Mouse (Mus musculus) hindbrain, embryonic 11.5 days (tissue): ENCODE measurements around the gene Slc35a2. TPM values are rescaled to one million over a fixed set of nuclear protein-coding genes. Genes with fewer than 3 reads are reported as not detected.
A peak's percentile ranks its signal among the peaks of the same experiment; 100 is the strongest.

Source experiments
- ATAC-seq: fragments of 200-750 bp; cut with Nextera tagmentation; 2 replicates; pipeline ENCODE4 v1.8.0; 2017; ENCODE audit warnings: mild to moderate bottlenecking, moderate TSS enrichment, moderate library complexity; ENCODE audit not compliant: low FRiP score
- DNase-seq: peaks from one replicate; pipeline ENCODE4 v3.0.0-alpha.2; 2015; ENCODE audit warnings: low spot score
- H3K27ac ChIP-seq: fragments of 300-500 bp; sonication (generic); 2 replicates; pipeline ENCODE4 v1.5.1; 2014; ENCODE audit warnings: mild to moderate bottlenecking, low read depth, low read length
- H3K27me3 ChIP-seq: fragments of 300-500 bp; sonication (generic); 2 replicates; pipeline ENCODE4 v1.6.1; 2014; ENCODE audit warnings: mild to moderate bottlenecking, low read length, moderate library complexity, mixed read lengths; ENCODE audit not compliant: control insufficient read depth, insufficient read depth
- H3K36me3 ChIP-seq: fragments of 300-500 bp; sonication (generic); 2 replicates; pipeline ENCODE4 v1.6.1; 2014; ENCODE audit warnings: mild to moderate bottlenecking, low read length, moderate library complexity, mixed read lengths; ENCODE audit not compliant: control insufficient read depth, insufficient read depth
- H3K4me1 ChIP-seq: fragments of 300-500 bp; sonication (generic); replicated peaks from 2 replicates; pipeline ENCODE4 v1.6.1; 2014; ENCODE audit warnings: low read length, mixed read lengths; ENCODE audit not compliant: control insufficient read depth, insufficient read depth
- H3K4me2 ChIP-seq: fragments of 300-500 bp; sonication (generic); replicated peaks from 2 replicates; pipeline ENCODE4 v1.6.1; 2014; ENCODE audit warnings: mild to moderate bottlenecking, low read depth, low read length
- H3K4me3 ChIP-seq: fragments of 300-500 bp; sonication (generic); 2 replicates; pipeline ENCODE4 v1.5.1; 2014; ENCODE audit warnings: low read depth, low read length
- H3K9ac ChIP-seq: fragments of 300-500 bp; sonication (generic); 2 replicates; pipeline ENCODE4 v1.6.1; 2014; ENCODE audit warnings: low read depth, low read length
- H3K9me3 ChIP-seq: fragments of 300-500 bp; sonication (generic); 2 replicates; pipeline ENCODE4 v1.6.1; 2016; ENCODE audit warnings: low read length; ENCODE audit not compliant: control insufficient read depth
- WGBS: fragments of 180-500 bp; shearing (Covaris S2); extraction: QIAGEN DNeasy Blood & Tissue Kit; methylation state at CpG from one replicate; pipeline ENCODE4 v1.1.7; 2014; 5-methylcytosine and 5-hydroxymethylcytosine counted together
- polyA plus RNA-seq: library from polyadenylated mRNA; unstranded; fragments of >200 nt; fragmentation: Nextera tagmentation; extraction: Ambion mirVana; gene quantifications from 2 replicates; pipeline ENCODE4 v1.2.1, GENCODE M21; 2014

Slc35a2 gene
- polyA plus RNA-seq, 1 experiment from 2014 or later: 11.5 TPM

DNA sequence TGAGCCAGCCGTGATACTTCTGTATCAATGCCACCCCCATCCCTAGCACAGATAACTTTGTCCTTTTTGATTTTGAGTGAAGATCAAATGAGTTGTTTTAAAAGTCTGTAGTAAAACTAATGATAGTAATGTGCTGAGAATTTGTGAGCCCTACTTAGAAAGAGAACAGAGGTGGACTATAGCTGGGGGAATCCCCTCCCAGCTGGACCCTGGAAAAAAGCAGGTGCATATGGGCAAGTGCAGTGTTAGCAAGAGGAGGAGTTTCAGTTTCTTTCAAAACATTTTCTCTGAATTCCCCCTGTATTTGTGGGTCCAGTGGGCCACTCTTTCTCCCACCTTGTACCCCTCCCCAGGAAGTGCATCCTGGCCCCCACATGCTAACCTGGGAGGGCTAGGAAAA, 20.6 kb upstream of the Slc35a2 start:
- DNase-seq (no peak), ATAC-seq (no peak)
- H3K27me3 ChIP-seq: no peaks in the 10 kb centered on the region
- 88% methylated on average over 1 of the region's 1 CpGs for WGBS
- H3K4me3 ChIP-seq: no peak overlapping the region
- H3K9me3 ChIP-seq: no peaks in the 10 kb centered on the region
- no peaks in the 10 kb centered on the region for H3K36me3 ChIP-seq
- H3K4me2 ChIP-seq: no peak overlapping the region
- H3K4me1 ChIP-seq: no peaks in the 10 kb centered on the region
- H3K9ac ChIP-seq: no peak overlapping the region
- H3K27ac ChIP-seq: no peak overlapping the region

DNA sequence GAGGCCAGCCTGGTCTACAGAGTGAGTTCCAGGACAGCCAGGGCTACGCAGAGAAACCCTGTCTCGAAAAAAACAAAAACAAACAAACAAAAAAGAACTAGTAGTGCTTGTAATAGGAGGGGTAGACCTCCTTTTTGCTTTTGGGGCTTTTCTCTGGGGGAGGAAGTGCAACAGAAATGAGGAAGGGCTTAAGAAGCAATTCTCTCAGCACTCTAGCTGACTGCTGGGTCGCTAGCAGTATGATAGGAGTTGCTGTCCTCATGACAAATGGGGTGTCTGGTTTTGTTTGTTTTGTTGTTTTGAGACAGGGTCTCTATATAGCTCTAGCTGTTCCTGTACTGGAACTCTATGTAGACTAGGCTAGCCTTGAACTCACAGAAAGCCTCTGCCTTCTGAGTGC, 19.3 kb upstream of the Slc35a2 start:
- Histone ChIP-seq H3K4me3 (no peak overlapping the region), H3K36me3 (no peaks in the 10 kb centered on the region), H3K27ac (no peak overlapping the region), H3K4me1 (no peaks in the 10 kb centered on the region), H3K27me3 (no peaks in the 10 kb centered on the region), H3K4me2 (no peak overlapping the region), H3K9me3 (no peaks in the 10 kb centered on the region), H3K9ac (no peak overlapping the region)
- DNase-seq (no peak), ATAC-seq (no peak)
- WGBS: 79% methylated on average over 3 of the region's 3 CpGs

DNA sequence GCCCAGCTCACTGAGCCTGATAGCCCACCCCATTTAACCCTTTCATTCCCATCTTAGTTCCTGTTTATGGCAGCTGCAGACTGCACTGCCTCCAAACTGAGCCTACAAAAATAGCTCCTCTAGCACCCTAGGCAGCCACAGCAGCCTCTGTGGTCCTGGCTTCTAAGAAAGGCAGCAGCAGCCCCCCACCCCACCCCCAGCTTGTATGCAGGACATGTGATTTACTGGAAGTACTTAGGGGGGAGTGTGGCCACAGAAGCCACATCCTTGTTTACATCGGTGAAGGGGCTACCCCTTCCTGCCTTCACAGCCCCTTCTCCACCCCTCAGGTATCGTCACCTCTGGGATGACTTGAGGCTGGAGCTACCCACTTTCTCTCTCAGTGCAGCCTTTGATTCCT, 18.5 kb upstream of the Slc35a2 start:
- H3K9ac ChIP-seq: no peak overlapping the region
- H3K9me3 ChIP-seq: no peaks in the 10 kb centered on the region
- DNase-seq: no peak
- no peak overlapping the region for H3K4me3 ChIP-seq
- ATAC-seq: no peak
- WGBS: 70% methylated on average over 2 of the region's 2 CpGs
- H3K27me3 ChIP-seq: no peaks in the 10 kb centered on the region
- H3K36me3 ChIP-seq: no peaks in the 10 kb centered on the region
- H3K4me1 ChIP-seq: no peaks in the 10 kb centered on the region
- no peak overlapping the region for H3K27ac ChIP-seq
- H3K4me2 ChIP-seq: no peak overlapping the region

DNA sequence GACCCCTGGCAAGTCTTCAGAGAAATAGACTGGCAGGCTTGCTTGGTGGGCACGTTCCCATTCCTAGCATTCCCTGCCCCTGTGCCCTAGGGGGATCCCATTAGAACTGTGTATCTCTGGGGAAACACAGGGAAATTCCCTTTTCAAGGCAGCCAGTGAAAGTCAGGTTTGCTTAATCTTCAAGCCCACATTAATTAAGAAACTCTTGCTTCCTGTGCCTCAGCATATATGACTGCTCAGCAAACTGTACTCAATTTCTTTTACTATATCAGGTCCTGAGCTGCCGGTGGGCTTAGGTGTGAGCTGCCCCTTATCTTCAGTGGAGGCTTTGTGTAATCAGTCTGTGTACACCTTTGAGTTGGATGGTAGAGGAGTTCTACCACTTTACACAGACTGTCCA, 18.0 kb upstream of the Slc35a2 start:
- no peak for DNase-seq
- Histone ChIP-seq H3K9me3 (no peaks in the 10 kb centered on the region), H3K4me2 (no peak overlapping the region), H3K27me3 (no peaks in the 10 kb centered on the region), H3K27ac (no peak overlapping the region), H3K36me3 (no peaks in the 10 kb centered on the region), H3K9ac (no peak overlapping the region), H3K4me1 (no peaks in the 10 kb centered on the region), H3K4me3 (no peak overlapping the region)
- WGBS: 81% methylated on average over 2 of the region's 2 CpGs
- ATAC-seq: no peak

DNA sequence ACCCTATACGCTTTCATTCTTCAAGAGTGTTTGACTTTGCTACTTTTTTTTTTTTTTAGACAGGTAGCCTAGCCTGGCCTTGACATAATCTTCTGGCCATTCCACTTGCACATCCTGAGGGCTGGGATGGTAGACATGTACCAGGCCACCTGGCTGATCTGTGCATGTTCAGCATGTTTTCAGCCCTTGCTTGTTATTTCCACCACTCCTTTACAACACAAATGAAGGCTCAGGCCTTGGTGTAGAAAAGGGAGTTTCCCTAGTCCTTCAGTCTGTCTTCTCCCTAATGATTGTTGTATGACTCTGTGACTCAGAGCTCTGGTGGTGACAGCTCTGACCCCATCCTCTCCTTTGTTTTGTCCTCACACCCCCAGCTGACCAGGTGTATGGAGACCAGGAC, 16.7 kb upstream of the Slc35a2 start:
- H3K4me1 ChIP-seq: no peaks in the 10 kb centered on the region
- no peak overlapping the region for H3K9ac ChIP-seq
- H3K36me3 ChIP-seq: no peaks in the 10 kb centered on the region
- no peak overlapping the region for H3K4me3 ChIP-seq
- 100% methylated on average over 1 of the region's 1 CpGs for WGBS
- no peak for DNase-seq
- no peak overlapping the region for H3K4me2 ChIP-seq
- H3K9me3 ChIP-seq: no peaks in the 10 kb centered on the region
- no peak for ATAC-seq
- no peak overlapping the region for H3K27ac ChIP-seq
- no peaks in the 10 kb centered on the region for H3K27me3 ChIP-seq

DNA sequence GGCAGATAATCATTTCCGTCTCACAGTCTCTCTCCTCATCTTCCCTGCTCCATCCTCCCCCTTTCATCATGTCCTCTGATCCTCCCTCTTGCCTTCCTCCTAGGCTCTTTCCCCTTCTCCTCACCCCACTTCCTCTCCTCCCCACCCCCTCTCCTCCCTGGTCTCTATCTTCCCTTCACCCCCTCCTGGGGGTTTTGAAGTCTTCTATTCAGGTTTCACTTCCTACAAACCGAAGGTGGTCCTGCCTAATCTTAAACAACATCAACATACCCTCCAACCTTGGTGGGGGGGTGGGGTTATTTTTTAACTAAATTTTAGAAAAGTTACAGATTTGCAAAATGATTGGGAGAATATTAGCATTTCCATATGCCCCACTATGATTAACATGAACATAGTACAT, 15.3 kb upstream of the Slc35a2 start:
- DNase-seq (no peak), ATAC-seq (no peak)
- H3K4me1 ChIP-seq: no peaks in the 10 kb centered on the region
- 35% methylated on average over 2 of the region's 2 CpGs for WGBS
- no peaks in the 10 kb centered on the region for H3K36me3 ChIP-seq
- H3K4me2 ChIP-seq: no peak overlapping the region
- no peak overlapping the region for H3K27ac ChIP-seq
- no peaks in the 10 kb centered on the region for H3K9me3 ChIP-seq
- H3K4me3 ChIP-seq: no peak overlapping the region
- H3K27me3 ChIP-seq: no peaks in the 10 kb centered on the region
- no peak overlapping the region for H3K9ac ChIP-seq

DNA sequence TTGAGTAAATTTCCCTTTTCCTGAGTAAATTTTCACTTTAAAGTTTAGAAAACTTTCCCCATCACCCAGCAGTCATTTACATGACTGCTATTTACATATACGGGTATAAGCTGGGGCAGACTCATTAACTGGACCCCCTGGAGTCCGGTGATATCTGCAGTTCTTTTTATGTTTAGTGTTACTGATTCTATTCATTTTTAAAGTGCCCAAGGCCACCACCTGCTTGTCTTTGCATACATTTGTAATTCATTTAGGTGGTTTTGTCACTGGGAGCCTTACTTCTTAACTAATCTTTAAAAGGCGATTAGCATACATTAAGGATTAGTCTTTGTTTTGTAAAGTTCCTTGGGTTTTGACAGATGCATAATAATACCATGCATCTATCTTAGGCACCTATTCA, 14.0 kb upstream of the Slc35a2 start:
- Histone ChIP-seq H3K9ac (no peak overlapping the region), H3K27ac (no peak overlapping the region), H3K4me3 (no peak overlapping the region), H3K9me3 (no peaks in the 10 kb centered on the region), H3K4me1 (no peaks in the 10 kb centered on the region), H3K27me3 (no peaks in the 10 kb centered on the region), H3K36me3 (no peaks in the 10 kb centered on the region), H3K4me2 (no peak overlapping the region)
- ATAC-seq: no peak
- WGBS: 31% methylated on average over 3 of the region's 3 CpGs
- no peak for DNase-seq

DNA sequence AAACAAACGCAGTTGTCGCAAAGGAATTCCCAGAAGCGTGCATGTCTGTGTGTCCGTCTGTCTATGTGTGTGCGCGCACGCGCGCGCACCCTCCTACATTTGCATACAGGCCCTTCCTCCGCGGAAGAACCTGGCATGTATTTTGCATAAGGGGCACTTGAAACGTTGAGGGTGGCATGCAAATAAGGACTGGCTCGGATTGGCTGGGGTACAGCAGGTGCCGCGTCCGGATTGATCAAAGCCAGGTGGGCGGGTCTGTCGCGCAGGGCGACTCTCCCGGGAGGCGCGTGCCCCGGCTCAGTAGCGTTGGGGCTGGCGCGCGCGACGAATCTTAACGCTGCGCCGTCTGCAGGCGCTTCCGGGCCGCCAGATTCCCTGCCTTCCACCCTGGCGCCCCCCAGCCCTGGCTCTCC, 5.8 kb upstream of the Slc35a2 start, which contains the start of gene Pim2:
Pim2 (plus strand) TSS at position 256 of the 413 bp plus-strand sequence.
- peak within 1 kb of the TSS; percentile 42 for H3K4me3 ChIP-seq
- H3K4me2 ChIP-seq: peak within 1 kb of the TSS; percentile 89
- no peaks in the 10 kb centered on the region for H3K9me3 ChIP-seq
- H3K4me1 ChIP-seq: 0 out of 2 replicates have a peak, but pooled peaks cover 2% of the 10 kb centered on the region
- H3K36me3 ChIP-seq: no peaks in the 10 kb centered on the region
- DNase-seq (peak; percentile 75), ATAC-seq (peak; percentile 89)
- no peak within 1 kb of the TSS for H3K27ac ChIP-seq
- 19% methylated on average over 37 of the region's 38 CpGs for WGBS
- H3K27me3 ChIP-seq: no peaks in the 10 kb centered on the region
- H3K9ac ChIP-seq: peak within 1 kb of the TSS; percentile 42

DNA sequence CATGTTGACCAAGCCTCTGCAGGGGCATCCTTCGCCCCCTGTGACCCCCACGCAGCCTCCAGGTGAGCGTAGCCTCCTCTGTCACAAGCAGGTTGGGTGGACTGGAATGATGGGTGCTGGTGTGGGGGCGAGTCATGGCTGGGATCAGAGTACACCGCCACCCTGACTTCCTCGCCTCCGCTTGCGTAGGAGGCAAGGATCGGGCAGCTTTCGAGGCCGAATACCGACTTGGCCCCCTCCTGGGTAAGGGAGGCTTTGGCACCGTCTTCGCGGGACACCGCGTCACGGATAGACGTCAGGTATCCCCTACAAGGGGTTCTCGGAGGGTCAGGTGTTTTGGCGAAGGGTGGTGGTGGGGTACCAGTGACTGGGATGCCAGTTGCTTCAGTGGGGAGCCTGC, 5.3 kb upstream of the Slc35a2 start:
- 0 out of 2 replicates have a peak, but pooled peaks cover 2% of the 10 kb centered on the region for H3K4me1 ChIP-seq
- H3K27ac ChIP-seq: no peak overlapping the region
- no peaks in the 10 kb centered on the region for H3K27me3 ChIP-seq
- ATAC-seq (peak; percentile 42; the same call in 1 of the 2 replicates), DNase-seq (peak; percentile 14)
- no peaks in the 10 kb centered on the region for H3K9me3 ChIP-seq
- peak overlapping the region; percentile 42 for H3K9ac ChIP-seq
- H3K36me3 ChIP-seq: no peaks in the 10 kb centered on the region
- H3K4me2 ChIP-seq: peak overlapping the region; percentile 89
- H3K4me3 ChIP-seq: peak overlapping the region; percentile 42
- 8% methylated on average over 21 of the region's 21 CpGs for WGBS
